ENCODE assay signal across 12 mouse cellular contexts in genomic region chr9:58063531-58063930, GRCm38 (mm10). TPM values are rescaled to one million over a fixed set of nuclear protein-coding genes. Genes with fewer than 3 reads are reported as not detected.
DNase-seq lines count a peak whose midpoint lies in the region; ATAC-seq lines count a peak whose summit lies in the region.
"Had no signal": no experiment of that assay in that cellular context is flagged by ENCODE, and none has a peak within 500 bp of the region (broad histone marks: within the 10 kb centered on the region; RNA-seq: fewer than 3 reads in every experiment).

TSS of gene Stra6 (plus strand) at chr9:58063788.

- no peak within 1 kb of the TSS for H3K4me3 ChIP-seq in hindbrain, embryonic 16.5 days (ENCODE audit: low read length)
- H3K4me3 ChIP-seq in midbrain, embryonic 15.5 days = no peak within 1 kb of the TSS

- WGBS in hindbrain, embryonic 16.5 days = 53% methylated on average over 3 of the region's 3 CpGs
- 35% methylated on average over 3 of the region's 3 CpGs for WGBS in midbrain, embryonic 15.5 days

- no peaks in the 10 kb centered on the region for H3K36me3 ChIP-seq in hindbrain, embryonic 16.5 days (ENCODE audit: control insufficient read depth, insufficient read depth, low read length)
- no peaks in the 10 kb centered on the region for H3K36me3 ChIP-seq in midbrain, embryonic 15.5 days (replicated peaks)
- H3K36me3 ChIP-seq: G1E had no signal

- DNase-seq in cerebellum, postnatal 10 days = peak; percentile 88 to 92
- DNase-seq in cerebellum, adult 11-12 months = no peak
- DNase-seq in left cerebral cortex, adult 8-10 months (ENCODE audit: low spot score in 2 of 2) = no peak
- DNase-seq in left cerebral cortex, adult 18-20 months (ENCODE audit: low spot score in 2 of 2) = no peak
- no peak for DNase-seq in retina, postnatal 1 day
- no peak for DNase-seq in lung, postnatal 10 days
- DNase-seq: adrenal gland, adult 8-10 months; liver had no signal

- no peak within 1 kb of the TSS for H3K27ac ChIP-seq in hindbrain, embryonic 16.5 days (ENCODE audit: low read depth, low read length)
- peak within 1 kb of the TSS; percentile 83 for H3K27ac ChIP-seq in midbrain, embryonic 15.5 days

- no peak for ATAC-seq in hindbrain, embryonic 16.5 days
- no peak for ATAC-seq in midbrain, embryonic 15.5 days (replicated peaks)

- H3K27me3 ChIP-seq in hindbrain, embryonic 16.5 days (replicated peaks; ENCODE audit: control insufficient read depth, insufficient read depth, low read length) = no peaks in the 10 kb centered on the region
- no peaks in the 10 kb centered on the region for H3K27me3 ChIP-seq in midbrain, embryonic 15.5 days (replicated peaks)

- no peak within 1 kb of the TSS for H3K9ac ChIP-seq in hindbrain, embryonic 16.5 days (ENCODE audit: low read depth, low read length)
- H3K9ac ChIP-seq in midbrain, embryonic 15.5 days = no peak within 1 kb of the TSS

- peaks cover 33% of the 10 kb centered on the region for H3K4me1 ChIP-seq in hindbrain, embryonic 16.5 days (ENCODE audit: control insufficient read depth, insufficient read depth, low read depth, low read length)
- H3K4me1 ChIP-seq in midbrain, embryonic 15.5 days = peaks cover 77% of the 10 kb centered on the region

- no peak within 1 kb of the TSS for H3K4me2 ChIP-seq in hindbrain, embryonic 16.5 days (ENCODE audit: low read length)
- no peak within 1 kb of the TSS; the same call in 1 of the 2 replicates for H3K4me2 ChIP-seq in midbrain, embryonic 15.5 days

- no peaks in the 10 kb centered on the region for H3K9me3 ChIP-seq in hindbrain, embryonic 16.5 days (ENCODE audit: control insufficient read depth, low read length)
- no peaks in the 10 kb centered on the region for H3K9me3 ChIP-seq in midbrain, embryonic 15.5 days
- H3K9me3 ChIP-seq: G1E had no signal

RNA-seq across cellular contexts. Expression of gene Stra6, which starts in this region (rescaled TPM):
- total RNA-seq in left cerebral cortex, adult 8-10 months (2022) = 10 to 100 TPM; 11.4 to 13.9 (median 11.7) TPM
- total RNA-seq in left cerebral cortex, adult 18-20 months (2021) = 10 to 100 TPM in 1 of 2 experiments, 1 to 10 TPM in 1; 7.8 to 10.3 TPM
- polyA plus RNA-seq in hindbrain, embryonic 16.5 days (2015; fragmentation: Nextera tagmentation; extraction: Ambion mirVana) = 11.6 and 16.4 TPM in 2 replicates
- polyA plus RNA-seq in midbrain, embryonic 15.5 days (2015; fragmentation: Nextera tagmentation; extraction: Ambion mirVana) = 15.0 and 15.7 TPM in 2 replicates
- total RNA-seq: megakaryocyte-erythroid progenitor cell, adult 5-6 weeks had no signal
- polyA plus RNA-seq: G1E had no signal

Comparison
In these comparisons a context has a peak if more than half of its experiments do, and no peak if none do; other contexts are left out.
1. DNase-seq: peak in cerebellum, postnatal 10 days (2 of 2); none in cerebellum, adult 11-12 months (single experiment), left cerebral cortex, adult 8-10 months (0 of 2), left cerebral cortex, adult 18-20 months (0 of 2), retina, postnatal 1 day (single experiment) and lung, postnatal 10 days (single experiment).